Mouse (Mus musculus) megakaryocyte, embryonic 14.5 days (primary cell): ENCODE measurements around the gene Dedd.

Experiments
- FLI1 ChIP-seq: IDR thresholded peaks from 2 replicates; pipeline ENCODE4 v1.6.1; 2012; ENCODE audit warnings: low read length, inconsistent platforms, mixed read lengths
- GATA1 ChIP-seq: IDR thresholded peaks from 3 replicates; pipeline ENCODE4 v1.6.1; 2012; ENCODE audit warnings: mixed read lengths, low read length, inconsistent platforms, borderline replicate concordance

GRCm38 (mm10) chr1:171286517-171286916 lies 42.4 kb upstream of the Dedd start:
- TF ChIP-seq GATA1 (no peak), FLI1 (no peak)
